Mouse (Mus musculus) bone marrow macrophage, adult 2 months (primary cell): ENCODE measurements around the gene Hnrnpul2. TPM values are rescaled to one million over a fixed set of nuclear protein-coding genes. Genes with fewer than 3 reads are reported as not detected.

ENCODE experiments used
- H3K27ac ChIP-seq: 2 replicates; pipeline ENCODE4 v1.5.1; 2012; ENCODE audit warnings: low read depth, low read length; ENCODE audit not compliant: insufficient read depth
- H3K4me1 ChIP-seq: 2 replicates; pipeline ENCODE4 v1.6.1; 2012; ENCODE audit warnings: low read length; ENCODE audit not compliant: control insufficient read depth, insufficient read depth
- H3K4me3 ChIP-seq: 2 replicates; pipeline ENCODE4 v1.5.1; 2012; ENCODE audit warnings: mild to moderate bottlenecking, low read length, moderate library complexity; ENCODE audit not compliant: insufficient read depth
- CTCF ChIP-seq: IDR thresholded peaks from 2 replicates; pipeline ENCODE4 v1.5.1; 2012; ENCODE audit warnings: low read depth, mild to moderate bottlenecking, low read length, moderate library complexity
- POLR2A ChIP-seq: IDR thresholded peaks from 2 replicates; pipeline ENCODE4 v1.6.1; 2012; ENCODE audit warnings: mild to moderate bottlenecking, low read depth, low read length, borderline replicate concordance
- polyA plus RNA-seq: library from polyadenylated mRNA; stranded (reverse); fragments of >200 nt; gene quantifications from 2 replicates; pipeline ENCODE4 v1.2.4, GENCODE M21; 2012; ENCODE audit not compliant: missing spikeins, insufficient read depth, insufficient read length

Hnrnpul2 gene
- polyA plus RNA-seq, 1 experiment = 102 TPM

DNA sequence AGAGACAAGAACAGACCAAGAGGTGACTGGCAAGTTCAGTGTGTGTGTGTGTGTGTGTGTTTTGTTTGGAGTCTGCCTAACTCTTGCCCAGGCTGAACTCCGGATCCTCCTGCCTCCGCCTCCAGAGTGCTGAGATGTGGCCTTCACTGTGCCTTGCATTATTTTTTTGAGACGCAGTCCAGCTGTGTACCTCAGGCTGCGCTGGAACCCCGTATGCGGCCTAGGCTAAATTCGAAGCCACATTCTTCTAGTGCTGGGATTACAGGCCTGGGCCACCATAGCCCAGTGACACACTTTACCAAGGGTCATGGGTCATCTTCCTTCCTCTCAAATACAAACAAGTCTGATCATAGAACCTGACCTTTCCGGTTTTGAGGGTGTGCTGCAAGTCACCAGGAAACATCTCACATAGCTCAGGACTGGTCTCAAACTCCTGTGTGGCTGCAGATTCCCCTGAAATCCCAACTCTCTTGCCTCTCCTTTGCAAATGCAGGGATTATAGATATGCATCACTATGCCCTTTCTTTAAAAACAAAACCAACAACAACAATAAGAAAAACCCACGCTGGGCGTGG is 52.5 kb downstream of the Hnrnpul2 start:
- H3K4me3 ChIP-seq = peak overlapping the region; percentile 98
- H3K4me1 ChIP-seq = peaks cover 13% of the 10 kb centered on the region
- TF ChIP-seq CTCF (no peak), POLR2A (no peak)
- H3K27ac ChIP-seq = peak overlapping the region; percentile 74

GRCm38 (mm10) chr19:8875031-8875430 is 55.2 kb downstream of the Hnrnpul2 start:
- H3K4me3 ChIP-seq = no peak overlapping the region
- no peak overlapping the region for H3K27ac ChIP-seq
- no peak for TF ChIP-seq CTCF
- TF ChIP-seq POLR2A = no peak
- H3K4me1 ChIP-seq = peaks cover 13% of the 10 kb centered on the region

DNA sequence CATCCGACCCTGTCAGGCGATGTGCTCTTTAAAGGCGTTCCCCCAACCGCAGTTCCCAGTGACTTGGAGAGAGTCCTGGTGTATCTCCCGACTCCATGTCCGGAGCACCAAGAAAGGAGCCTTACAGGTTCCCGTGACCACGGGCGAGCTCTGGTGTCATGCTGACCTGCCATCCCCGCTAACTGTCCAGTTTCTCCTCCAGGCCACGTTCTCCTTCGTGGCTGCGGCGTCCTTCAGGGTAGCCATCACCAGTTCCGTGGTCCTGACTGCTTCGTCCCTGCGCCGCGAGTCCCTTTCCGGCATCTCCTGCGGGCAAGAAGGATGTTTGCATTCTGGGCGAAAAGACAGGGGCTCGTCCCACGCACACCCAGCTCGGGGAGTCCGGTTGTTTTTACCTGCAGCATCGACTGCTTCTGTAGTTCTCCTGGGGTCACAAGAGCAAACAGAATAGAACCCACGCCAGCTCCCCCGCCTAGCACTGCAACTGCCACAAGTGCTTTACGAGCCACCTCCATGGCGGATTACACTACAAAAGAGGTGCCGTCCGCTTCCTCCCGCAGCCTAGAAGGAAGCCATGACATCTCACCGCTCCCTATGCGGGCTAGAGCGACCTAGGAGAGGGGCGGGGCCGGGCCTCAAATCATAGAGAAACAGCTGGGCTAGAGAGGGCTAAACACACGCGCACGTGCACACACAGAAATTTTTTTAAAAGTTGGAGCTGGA is 60.7 kb downstream of the Hnrnpul2 start, which contains the start of gene Uqcc3:
TSS of gene Uqcc3 (minus strand) at position 613 of the 723 bp plus-strand sequence.
- Histone ChIP-seq H3K4me1 (no peaks in the 10 kb centered on the region; the same call in 1 of the 2 replicates), H3K4me3 (peak within 1 kb of the TSS; percentile 90), H3K27ac (peak within 1 kb of the TSS; percentile 38)
- no peak for TF ChIP-seq CTCF
- TF ChIP-seq POLR2A = peak; percentile 80; the same call in 1 of the 2 replicates

- no peak overlapping the region for H3K27ac ChIP-seq
- no peak for TF ChIP-seq CTCF
- TF ChIP-seq POLR2A = no peak
- peak overlapping the region; percentile 90 for H3K4me3 ChIP-seq
- H3K4me1 ChIP-seq = no peaks in the 10 kb centered on the region; the same call in 1 of the 2 replicates
These were observed 61.2 kb downstream of the Hnrnpul2 start for GRCm38 (mm10) chr19:8881034-8881392.

- H3K27ac ChIP-seq = no peak within 1 kb of the TSS
- no peak within 1 kb of the TSS for H3K4me3 ChIP-seq
- peaks cover 3% of the 10 kb centered on the region for H3K4me1 ChIP-seq
- TF ChIP-seq POLR2A = no peak
- TF ChIP-seq CTCF = no peak
These were observed 63.8 kb downstream of the Hnrnpul2 start, which contains the start of the genes Lbhd1 and Gm49403 for GRCm38 (mm10) chr19:8883616-8884015. TSS of gene Lbhd1 (plus strand) at chr19:8883732. TSS of gene Gm49403 (plus strand) at chr19:8883930.

Other genes with a start within 250 kb of the Hnrnpul2 start
- not detected in 2 replicates for gene Slc22a8, start 228.8 kb upstream of the Hnrnpul2 start, polyA plus RNA-seq
- not detected in 2 replicates for gene Slc22a6, start 202.0 kb upstream of the Hnrnpul2 start, polyA plus RNA-seq
- not detected in 2 replicates for gene Chrm1, start 156.2 kb upstream of the Hnrnpul2 start, polyA plus RNA-seq
- 160 and 172 TPM in 2 replicates for gene Slc3a2, start 96.6 kb upstream of the Hnrnpul2 start, polyA plus RNA-seq
- gene Wdr74, start 84.2 kb upstream of the Hnrnpul2 start, polyA plus RNA-seq = 22.2 and 25.8 TPM in 2 replicates
- gene 1700092M07Rik, start 79.3 kb upstream of the Hnrnpul2 start, polyA plus RNA-seq = not detected in 2 replicates
- 84.2 and 100 TPM in 2 replicates for gene Stx5a, start 78.6 kb upstream of the Hnrnpul2 start, polyA plus RNA-seq
- 142 and 162 TPM in 2 replicates for gene Nxf1, start 62.9 kb upstream of the Hnrnpul2 start, polyA plus RNA-seq
- gene Tmem223, start 49.0 kb upstream of the Hnrnpul2 start, polyA plus RNA-seq = 28.3 and 34.4 TPM in 2 replicates
- gene Tmem179b, start 45.5 kb upstream of the Hnrnpul2 start, polyA plus RNA-seq = 147 and 148 TPM in 2 replicates
- gene Taf6l, start 33.6 kb upstream of the Hnrnpul2 start, polyA plus RNA-seq = 14.8 and 18.1 TPM in 2 replicates
- gene Polr2g, start 21.4 kb upstream of the Hnrnpul2 start, polyA plus RNA-seq = 62.4 and 62.5 TPM in 2 replicates
- 2.0 and 2.4 TPM in 2 replicates for gene Zbtb3, start 17.5 kb upstream of the Hnrnpul2 start, polyA plus RNA-seq
- 37.6 and 38.7 TPM in 2 replicates for gene Ttc9c, start 677 bp upstream of the Hnrnpul2 start, polyA plus RNA-seq
- 45.4 and 59.2 TPM in 2 replicates for gene AC129217.1, start 9.8 kb downstream of the Hnrnpul2 start, polyA plus RNA-seq
- gene Bscl2, start 17.5 kb downstream of the Hnrnpul2 start, polyA plus RNA-seq = 77.4 and 81.8 TPM in 2 replicates
- gene Gng3, start 19.2 kb downstream of the Hnrnpul2 start, polyA plus RNA-seq = not detected in 2 replicates
- not detected in 2 replicates for gene Lrrn4cl, start 30.8 kb downstream of the Hnrnpul2 start, polyA plus RNA-seq
- gene Ubxn1, start 51.5 kb downstream of the Hnrnpul2 start, polyA plus RNA-seq = 193 and 215 TPM in 2 replicates
- 37.2 and 40.9 TPM in 2 replicates for gene Uqcc3, start 60.9 kb downstream of the Hnrnpul2 start, polyA plus RNA-seq
- 12.6 and 13.7 TPM in 2 replicates for gene Lbhd1, start 63.7 kb downstream of the Hnrnpul2 start, polyA plus RNA-seq
- not detected in 2 replicates for gene Gm49403, start 63.9 kb downstream of the Hnrnpul2 start, polyA plus RNA-seq
- gene 1810009A15Rik, start 68.8 kb downstream of the Hnrnpul2 start, polyA plus RNA-seq = 40.1 and 43.1 TPM in 2 replicates
- 4.9 TPM in 1 of 2 replicates, not detected in the other for gene Gm49416, start 68.9 kb downstream of the Hnrnpul2 start, polyA plus RNA-seq
- 11.5 and 11.8 TPM in 2 replicates for gene Ints5, start 73.0 kb downstream of the Hnrnpul2 start, polyA plus RNA-seq
- 82.5 and 91.3 TPM in 2 replicates for gene Ganab, start 78.1 kb downstream of the Hnrnpul2 start, polyA plus RNA-seq
- gene B3gat3, start 100.4 kb downstream of the Hnrnpul2 start, polyA plus RNA-seq = 35.5 and 40.8 TPM in 2 replicates
- 2.5 and 3.6 TPM in 2 replicates for gene Rom1, start 109.3 kb downstream of the Hnrnpul2 start, polyA plus RNA-seq
- gene Eml3, start 109.5 kb downstream of the Hnrnpul2 start, polyA plus RNA-seq = 33.1 and 33.7 TPM in 2 replicates
- 78.6 and 81.2 TPM in 2 replicates for gene Mta2, start 121.9 kb downstream of the Hnrnpul2 start, polyA plus RNA-seq
- gene Tut1, start 133.8 kb downstream of the Hnrnpul2 start, polyA plus RNA-seq = 12.5 and 14.6 TPM in 2 replicates
- 220 and 226 TPM in 2 replicates for gene Eef1g, start 147.0 kb downstream of the Hnrnpul2 start, polyA plus RNA-seq
- gene Ahnak, start 169.3 kb downstream of the Hnrnpul2 start, polyA plus RNA-seq = 440 and 513 TPM in 2 replicates